Mouse (Mus musculus) stomach, postnatal 0 days (tissue): ENCODE results near the gene Vwf.

Experiments
- CTCF ChIP-seq: IDR thresholded peaks from 2 replicates; pipeline ENCODE4 v1.5.1; 2016; ENCODE audit warnings: antibody characterized with exemption, low read depth, mild to moderate bottlenecking, moderate library complexity
- EP300 ChIP-seq: optimal IDR thresholded peaks from 2 replicates; pipeline ENCODE3; 2016; ENCODE audit warnings: antibody characterized with exemption

DNA sequence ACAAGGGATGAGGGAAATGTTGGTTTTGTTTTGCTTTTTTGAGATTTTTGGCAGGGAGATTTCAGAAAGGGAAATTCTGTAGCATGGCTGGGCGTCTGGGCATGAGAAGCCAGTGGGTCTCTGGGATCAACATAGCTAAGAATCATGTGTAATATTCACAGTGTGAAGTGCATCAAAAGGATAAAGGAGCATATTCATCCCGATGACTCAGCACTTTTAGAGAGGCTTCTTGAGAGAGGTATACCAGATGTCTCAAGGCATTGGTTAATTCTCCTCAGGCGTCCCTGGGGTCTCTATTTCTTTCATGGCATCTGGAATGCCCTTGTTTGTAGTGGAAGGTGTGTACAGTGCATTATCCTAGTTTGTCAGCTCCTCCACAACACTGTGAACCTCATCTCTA, 125.3 kb downstream of the Vwf start:
- TF ChIP-seq EP300 (no peak), CTCF (no peak)
